Mouse (Mus musculus) kidney, adult 18-20 months (tissue): ENCODE results near the gene Lrp8.
A peak's percentile ranks its signal among the peaks of the same experiment; 100 is the strongest.

Experiments used
- DNase-seq: peaks from one replicate; pipeline ENCODE4 v3.0.0; 2021

The Lrp8 gene

GRCm38 (mm10) chr4:107802185-107802449 lies at the start of gene Lrp8:
TSS of gene Lrp8 (plus strand) at chr4:107802261.
- DNase-seq = no peak

- no peak for DNase-seq
These were observed 45.8 kb upstream of the Lrp8 start for GRCm38 (mm10) chr4:107756222-107756621.

- DNase-seq = no peak
These were observed 44.3 kb upstream of the Lrp8 start for GRCm38 (mm10) chr4:107757487-107758470.

- no peak for DNase-seq
These were observed 43.1 kb upstream of the Lrp8 start for GRCm38 (mm10) chr4:107758938-107759337.

- no peak for DNase-seq
These were observed 39.1 kb upstream of the Lrp8 start for GRCm38 (mm10) chr4:107763001-107763400.

DNA sequence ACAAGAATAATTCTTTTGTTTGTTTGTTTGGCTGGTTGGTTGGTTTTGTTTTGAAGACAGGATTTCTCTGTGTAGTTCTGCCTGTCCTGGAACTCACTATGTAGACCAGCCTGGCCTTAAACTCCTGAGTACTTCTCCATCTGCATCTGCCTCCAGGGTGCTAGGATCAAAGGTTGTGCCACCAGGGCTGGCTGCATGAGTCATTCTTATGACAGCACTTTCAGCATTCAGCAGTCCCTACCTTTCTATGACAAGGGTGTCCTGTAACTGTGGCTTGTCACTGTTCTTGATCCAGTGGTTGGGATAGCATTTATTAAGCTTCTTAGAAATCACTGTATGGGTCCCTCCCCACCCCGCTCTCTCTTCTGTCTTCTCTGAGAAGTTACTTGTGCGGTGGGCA lies 38.5 kb upstream of the Lrp8 start:
- DNase-seq = no peak

DNA sequence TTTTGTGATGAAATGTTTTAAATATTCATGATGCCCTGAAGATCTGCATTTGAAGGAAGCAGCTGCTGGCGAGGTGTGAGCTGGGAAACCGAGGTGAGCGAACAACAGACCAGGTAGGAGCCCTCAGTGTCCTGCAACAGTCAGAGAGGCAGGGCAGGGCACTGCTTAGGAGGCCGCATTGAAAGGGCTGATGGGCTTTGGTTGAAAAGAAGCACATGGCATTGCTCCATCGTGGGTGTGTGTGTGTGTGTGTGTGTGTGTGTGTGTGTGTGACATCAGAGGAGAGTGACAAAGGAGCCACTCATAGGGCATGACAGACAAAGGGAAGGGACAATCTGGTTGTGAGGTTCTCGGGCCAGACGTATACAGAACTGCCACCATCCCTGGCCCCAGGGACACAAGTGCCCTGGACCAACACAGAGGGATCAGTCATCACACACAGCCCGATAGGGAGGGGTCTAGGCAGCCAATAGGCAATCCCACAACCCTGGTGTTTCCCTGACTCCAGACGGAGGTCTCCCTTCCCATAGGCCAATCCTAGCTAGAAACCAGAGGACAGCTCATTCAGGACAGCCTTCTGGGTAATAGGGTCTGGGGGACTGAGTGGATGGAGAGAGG lies 36.8 kb upstream of the Lrp8 start:
- no peak for DNase-seq

GRCm38 (mm10) chr4:107766182-107766581 lies 35.9 kb upstream of the Lrp8 start:
- no peak for DNase-seq

GRCm38 (mm10) chr4:107772122-107772825 lies 29.8 kb upstream of the Lrp8 start:
- DNase-seq = no peak

DNA sequence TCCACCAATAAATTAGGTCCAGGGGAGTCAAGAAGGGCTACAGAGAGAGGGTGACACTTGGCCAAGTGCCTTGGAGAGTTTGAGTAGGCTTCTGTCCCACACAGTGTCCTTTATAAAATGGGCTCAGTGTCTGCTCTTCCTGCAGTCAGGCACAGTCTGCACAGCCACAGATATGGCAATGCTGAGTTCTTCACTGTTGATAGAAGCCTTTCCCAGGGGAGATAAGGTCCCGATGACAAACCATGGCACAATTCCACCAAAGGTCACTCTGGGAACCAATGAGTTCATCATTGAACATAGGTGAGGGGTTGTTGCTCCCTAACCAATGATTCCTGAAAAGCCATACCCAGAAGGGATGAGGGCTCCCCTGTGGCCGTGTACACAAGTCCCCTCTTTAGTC lies 27.2 kb upstream of the Lrp8 start:
- DNase-seq = no peak

DNA sequence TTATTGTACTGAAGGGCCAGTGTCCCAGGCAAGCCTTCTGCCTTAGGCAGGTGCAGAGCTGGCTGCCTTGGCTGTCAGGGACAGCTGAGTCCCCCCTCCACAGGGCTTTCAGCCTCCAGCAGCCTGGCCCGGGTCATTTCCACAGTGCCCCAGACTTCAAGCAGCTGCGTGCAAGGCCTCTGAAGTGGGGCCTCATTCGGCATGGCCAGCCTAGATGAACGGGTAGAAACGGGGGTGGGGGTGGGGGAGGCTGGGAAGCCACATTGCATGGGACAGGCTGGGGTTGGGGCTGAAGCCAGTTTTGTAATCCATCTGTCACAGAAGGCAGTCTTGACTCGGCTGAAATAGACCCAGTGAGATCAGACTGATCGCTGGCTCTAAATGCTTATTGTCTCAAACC lies 26.4 kb upstream of the Lrp8 start:
- DNase-seq = no peak

DNA sequence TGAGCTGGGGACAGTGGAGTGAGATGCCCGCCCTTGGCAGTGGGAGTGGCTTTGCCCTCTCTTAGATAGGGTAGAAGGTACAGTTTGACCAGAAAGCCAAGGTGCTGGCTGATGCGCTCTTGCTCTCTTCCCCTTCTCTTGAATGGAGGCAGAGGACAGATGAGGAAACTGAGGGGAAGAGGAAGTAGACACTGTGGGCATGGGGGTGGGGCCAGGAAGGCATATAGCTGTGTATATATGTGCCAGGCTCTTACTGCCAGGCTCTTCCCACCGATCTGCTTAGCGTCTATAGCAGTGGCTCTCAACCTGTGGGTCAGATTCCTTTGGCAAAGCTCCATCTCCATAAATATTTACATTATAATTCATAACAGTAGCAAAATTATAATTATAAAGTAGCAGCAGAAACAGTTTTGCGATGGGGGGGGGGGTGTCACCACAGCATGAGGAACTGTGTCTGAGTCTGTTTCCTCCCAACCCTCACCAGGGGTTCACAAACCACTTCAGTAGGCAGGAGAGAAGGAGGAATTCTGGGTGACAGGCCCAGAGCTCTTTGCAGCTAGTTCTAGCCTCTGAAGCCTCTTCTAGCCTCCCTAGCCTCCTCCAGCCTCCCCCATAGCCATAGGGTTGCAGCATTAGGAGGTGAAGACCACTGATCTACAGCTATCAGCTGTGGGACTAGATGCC lies 24.9 kb upstream of the Lrp8 start:
- no peak for DNase-seq

GRCm38 (mm10) chr4:107783541-107783940 lies 18.5 kb upstream of the Lrp8 start:
- no peak for DNase-seq

DNA sequence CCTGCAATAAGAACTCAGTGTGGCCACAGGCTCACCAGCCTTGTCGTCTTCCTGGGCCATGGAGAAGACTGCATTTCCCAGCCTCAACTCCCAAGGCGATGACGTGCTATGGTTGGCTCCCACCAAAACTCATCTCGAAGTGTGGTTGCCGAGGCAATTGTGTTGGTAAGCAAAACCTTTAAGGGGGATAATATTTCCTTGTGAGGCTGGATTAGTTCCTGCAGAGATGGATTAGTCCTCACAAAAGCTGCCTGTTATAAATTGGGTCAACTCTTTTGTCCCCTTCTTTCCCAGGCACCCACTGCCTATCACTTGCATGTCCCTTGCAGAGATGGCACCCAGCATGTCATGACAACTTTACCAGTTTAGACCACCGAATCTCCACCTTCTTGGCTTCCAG lies 13.2 kb upstream of the Lrp8 start:
- DNase-seq = no peak

- no peak for DNase-seq
These were observed 1.3 kb upstream of the Lrp8 start for GRCm38 (mm10) chr4:107800801-107801200.

- DNase-seq = peak; percentile 76
These were observed 486 bp upstream of the Lrp8 start for GRCm38 (mm10) chr4:107801366-107802184.

GRCm38 (mm10) chr4:107802450-107803331 lies 630 bp downstream of the Lrp8 start:
- DNase-seq = peak; percentile 17

GRCm38 (mm10) chr4:107803351-107804106 lies 1.5 kb downstream of the Lrp8 start:
- peak; percentile 72 for DNase-seq

DNA sequence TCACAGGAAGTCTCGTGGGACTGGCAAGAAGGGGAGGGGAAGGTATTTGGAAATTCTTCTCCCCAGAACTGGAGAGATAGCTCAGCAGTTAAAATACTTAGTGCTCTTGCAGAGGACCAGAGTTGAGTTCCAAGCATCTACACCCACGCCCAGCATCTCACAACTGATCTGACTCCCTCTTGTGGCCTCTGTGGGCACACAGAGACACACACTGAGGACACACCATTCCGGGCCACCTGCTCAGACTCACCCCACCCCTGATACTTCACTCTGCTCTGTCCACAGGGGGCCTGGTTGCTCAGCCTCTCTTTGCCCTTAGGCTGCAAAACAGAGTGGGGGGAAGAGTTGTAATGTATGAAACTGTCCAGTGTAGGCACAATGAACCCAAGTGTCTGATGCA lies 3.4 kb downstream of the Lrp8 start:
- DNase-seq = no peak

- DNase-seq = no peak
These were observed 5.7 kb downstream of the Lrp8 start for GRCm38 (mm10) chr4:107807796-107808195.

GRCm38 (mm10) chr4:107808655-107809054 lies 6.6 kb downstream of the Lrp8 start:
- DNase-seq = no peak
